Mouse (Mus musculus): ENCODE measurements around the gene Selplg. TPM values are rescaled to one million over a fixed set of nuclear protein-coding genes. Genes with fewer than 3 reads are reported as not detected.
"Not testable (repeated sequence)": the region's sequence is repeated elsewhere in the genome, so short reads cannot be mapped to it uniquely, and the experiment has no call there.

Gene Selplg
- total RNA-seq, 2 experiments from 2014 or later, result 3.2 to 4.3 TPM

DNA sequence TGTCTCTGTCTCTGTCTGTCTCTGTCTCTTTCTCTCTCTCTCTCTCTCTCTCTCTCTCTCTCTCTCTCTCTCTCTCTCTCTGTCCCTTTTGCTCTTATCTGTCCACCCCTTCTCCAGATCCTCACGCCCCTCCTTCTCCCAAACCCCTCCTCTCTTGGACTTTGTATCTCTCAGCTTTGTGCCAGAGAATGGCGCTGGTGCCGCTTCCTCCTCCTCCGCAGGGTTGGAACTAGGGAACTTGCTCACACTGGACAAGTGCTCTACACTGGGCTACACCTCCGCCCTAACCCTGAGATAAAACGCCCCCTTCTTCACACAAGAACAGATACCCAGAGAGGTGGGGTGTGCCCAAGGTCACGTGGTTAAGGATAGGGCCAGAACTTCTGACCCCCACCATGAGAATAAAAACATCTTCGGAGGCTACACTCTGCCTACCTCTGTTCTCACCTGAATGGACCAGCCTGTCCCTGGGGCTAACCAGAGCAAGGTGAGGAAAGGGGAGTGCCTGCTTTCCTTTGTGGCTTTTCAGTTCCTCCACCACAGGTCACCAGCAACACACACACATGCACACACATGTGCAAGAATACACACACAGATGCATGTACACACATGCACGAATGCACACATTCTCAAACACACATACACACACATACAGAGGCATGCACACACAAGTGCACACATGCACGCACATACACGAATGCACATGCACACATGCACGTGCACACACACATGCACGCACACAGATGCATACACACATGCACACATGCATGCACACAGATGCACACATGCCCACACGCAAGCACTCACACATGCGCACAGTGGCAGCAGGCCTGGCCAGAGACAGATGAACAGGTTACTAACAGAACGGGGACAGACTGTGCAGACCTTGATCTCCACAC is 41.0 kb downstream of the Selplg start:
- DNase-seq (ENCODE audit: low spot score in 2 of 2), result no peak

DNA sequence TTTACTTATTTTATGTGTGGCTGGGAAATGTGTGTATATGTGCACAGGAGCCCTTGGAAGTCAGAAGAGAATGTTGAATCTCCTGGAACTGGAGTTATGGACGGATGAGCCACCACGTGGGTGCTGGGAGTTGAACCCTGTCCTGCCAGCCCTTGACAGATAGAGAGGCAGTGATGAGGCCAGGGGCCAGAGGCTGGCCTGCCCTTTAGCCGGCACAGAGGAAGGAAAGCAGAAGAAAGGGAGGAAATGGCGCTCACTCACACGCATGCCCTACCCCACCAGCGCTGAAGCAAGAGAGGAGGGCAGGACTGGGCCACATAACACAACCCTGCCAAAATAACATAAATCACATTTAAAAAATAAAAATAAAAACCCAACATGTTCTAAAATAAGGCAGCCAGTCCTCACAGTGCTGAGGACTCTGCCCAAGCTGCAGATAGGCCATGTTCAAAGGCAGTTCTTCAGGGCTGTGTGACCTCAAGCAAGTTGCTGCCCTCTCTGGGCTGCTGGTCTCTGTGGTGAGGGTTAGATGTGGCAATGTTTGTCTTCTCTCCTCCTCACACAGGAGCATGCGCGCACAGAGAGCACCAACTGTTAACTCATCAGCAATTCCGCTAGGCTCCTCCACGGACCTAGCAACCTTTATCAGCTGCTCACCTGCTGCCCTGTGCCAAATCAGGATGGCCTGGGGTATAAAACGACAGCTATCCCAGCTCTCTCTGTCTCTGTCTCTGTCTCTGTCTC is 41.8 kb downstream of the Selplg start:
- no peak for DNase-seq (ENCODE audit: low spot score in 2 of 2)

DNA sequence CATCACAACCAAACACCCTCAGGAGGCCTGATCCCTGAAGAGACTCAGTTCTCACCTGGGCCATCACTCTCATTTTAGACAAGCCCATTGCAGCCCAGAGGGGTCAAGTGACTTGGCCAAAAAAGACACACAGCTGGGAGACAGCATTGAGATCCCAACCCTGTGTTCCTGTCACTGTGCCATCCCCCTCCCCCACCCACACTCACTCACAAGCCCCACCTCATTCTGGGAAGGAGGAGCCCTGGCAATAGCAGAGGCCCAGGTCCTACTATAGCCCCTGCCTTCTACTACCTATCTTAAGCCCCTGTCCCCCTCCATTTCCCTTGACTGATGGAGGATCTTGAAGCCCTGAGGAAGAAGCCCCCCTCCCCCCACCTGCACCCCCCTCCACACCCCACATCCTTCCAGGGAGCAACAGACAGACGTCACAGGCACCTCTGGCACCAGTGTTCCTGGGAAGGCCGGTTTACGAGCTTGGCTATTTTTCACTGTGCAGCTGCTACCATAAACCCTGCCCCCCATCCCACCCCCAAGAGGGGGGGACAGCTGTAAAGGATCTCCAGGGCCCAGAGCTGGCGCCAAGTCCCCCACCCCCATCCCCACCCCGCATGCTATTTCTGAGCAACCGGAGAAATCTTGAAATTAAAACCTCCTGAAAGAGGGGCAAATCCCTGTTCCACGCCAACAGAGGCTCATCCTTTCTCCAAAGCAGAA is 43.2 kb downstream of the Selplg start:
- no peak for DNase-seq (ENCODE audit: low spot score in 2 of 2)

DNA sequence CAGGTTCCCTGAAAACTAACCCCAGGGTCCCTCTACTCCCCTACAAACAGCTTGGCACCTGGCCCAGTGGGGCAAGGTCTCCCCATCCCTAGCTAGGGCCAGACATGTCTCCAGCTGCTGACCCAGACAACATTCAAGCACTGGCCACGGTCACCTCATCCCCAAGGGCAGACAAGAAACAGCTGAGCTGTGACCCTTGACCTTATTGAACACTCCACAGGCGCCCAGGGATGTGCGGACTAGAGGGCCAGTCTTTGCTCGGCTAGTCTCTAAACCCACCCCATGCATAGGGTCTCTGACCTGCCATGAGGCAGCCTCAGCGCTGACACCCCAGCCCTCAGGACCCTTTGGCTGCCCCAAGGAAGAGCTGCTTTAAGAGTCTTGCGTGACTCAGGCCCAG is 43.8 kb downstream of the Selplg start:
- no peak for DNase-seq (ENCODE audit: low spot score in 2 of 2)

- no peak for DNase-seq (ENCODE audit: low spot score in 2 of 2)
Observed at GRCm38 (mm10) chr5:113786985-113787384, 45.5 kb downstream of the Selplg start.

- not testable (repeated sequence) for DNase-seq (ENCODE audit: low spot score in 2 of 2)
Observed at GRCm38 (mm10) chr5:113784104-113784503, 48.3 kb downstream of the Selplg start.

GRCm38 (mm10) chr5:113783581-113784001 is 48.9 kb downstream of the Selplg start:
- DNase-seq (ENCODE audit: low spot score in 2 of 2), result peak in 1 of 2 experiments; percentile 28

DNA sequence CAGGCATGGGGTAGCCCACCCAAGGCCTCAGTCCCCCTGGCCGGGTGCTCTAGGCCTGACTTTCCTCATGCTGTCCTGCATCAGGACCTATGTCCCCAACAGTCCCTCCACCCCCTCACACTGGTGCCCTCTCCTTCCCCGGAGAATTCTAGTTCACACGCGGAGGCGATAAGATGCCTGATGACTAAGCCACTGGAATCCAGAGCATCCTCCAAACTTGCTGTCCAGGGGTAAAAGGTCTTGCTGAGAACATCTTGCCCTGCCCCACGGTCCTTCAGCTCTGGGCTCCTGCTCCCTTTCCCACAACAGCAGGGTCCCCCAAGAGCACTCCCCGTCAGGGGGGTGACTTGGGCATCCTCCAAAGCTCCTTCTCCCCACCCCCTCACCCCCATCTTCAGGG is 49.8 kb downstream of the Selplg start:
- DNase-seq (ENCODE audit: low spot score in 2 of 2), result no peak

DNA sequence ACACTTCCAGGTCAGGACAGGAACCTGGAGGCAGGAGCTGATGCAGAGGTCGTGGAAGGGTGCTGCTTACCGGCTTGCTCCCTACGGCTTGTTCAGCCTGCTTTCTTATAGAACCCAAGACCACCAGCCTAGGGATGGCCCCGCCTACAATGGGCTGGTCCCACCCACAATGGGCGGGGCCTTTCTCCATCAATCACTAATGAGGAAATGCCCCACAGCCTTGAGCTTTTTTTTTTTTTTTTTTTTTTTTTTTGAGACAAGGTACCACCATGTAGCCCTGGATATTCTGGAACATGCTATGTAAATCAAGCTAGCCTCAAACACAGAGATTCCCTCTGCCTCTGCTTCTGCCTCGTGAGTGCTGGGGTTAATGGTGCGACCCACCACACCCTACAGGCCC is 50.6 kb downstream of the Selplg start:
- DNase-seq (ENCODE audit: low spot score in 2 of 2), result no peak

DNA sequence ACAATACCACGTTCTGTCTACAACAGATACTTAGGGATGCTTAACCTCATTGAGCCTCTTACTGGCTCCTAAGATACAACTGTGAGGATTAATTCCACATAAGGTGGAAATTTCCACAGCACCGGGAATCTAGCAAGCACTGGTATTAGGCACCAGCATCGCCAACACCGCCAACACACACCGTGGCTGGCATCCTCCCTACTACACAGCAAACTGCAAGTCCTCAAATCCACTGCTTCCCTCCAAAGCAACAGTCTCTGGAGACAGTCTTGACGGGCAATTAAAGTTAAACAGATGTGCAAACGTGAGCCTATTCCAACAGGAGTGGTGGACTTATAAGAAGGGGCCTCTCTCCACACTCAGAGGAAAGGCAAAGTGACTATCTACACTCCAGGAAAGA is 51.2 kb downstream of the Selplg start:
- no peak for DNase-seq (ENCODE audit: low spot score in 2 of 2)

- no peak for DNase-seq (ENCODE audit: low spot score in 2 of 2)
Observed at GRCm38 (mm10) chr5:113780763-113781162, 51.7 kb downstream of the Selplg start.

- DNase-seq (ENCODE audit: low spot score in 2 of 2), result no peak
Observed at GRCm38 (mm10) chr5:113780082-113780752, 52.2 kb downstream of the Selplg start.

GRCm38 (mm10) chr5:113779569-113779968 is 52.9 kb downstream of the Selplg start:
- DNase-seq (ENCODE audit: low spot score in 2 of 2), result no peak

GRCm38 (mm10) chr5:113777728-113778127 is 54.7 kb downstream of the Selplg start:
- DNase-seq (ENCODE audit: low spot score in 2 of 2), result not testable (repeated sequence)

- no peak for DNase-seq (ENCODE audit: low spot score in 2 of 2)
Observed at GRCm38 (mm10) chr5:113776896-113777226, 55.6 kb downstream of the Selplg start.

DNA sequence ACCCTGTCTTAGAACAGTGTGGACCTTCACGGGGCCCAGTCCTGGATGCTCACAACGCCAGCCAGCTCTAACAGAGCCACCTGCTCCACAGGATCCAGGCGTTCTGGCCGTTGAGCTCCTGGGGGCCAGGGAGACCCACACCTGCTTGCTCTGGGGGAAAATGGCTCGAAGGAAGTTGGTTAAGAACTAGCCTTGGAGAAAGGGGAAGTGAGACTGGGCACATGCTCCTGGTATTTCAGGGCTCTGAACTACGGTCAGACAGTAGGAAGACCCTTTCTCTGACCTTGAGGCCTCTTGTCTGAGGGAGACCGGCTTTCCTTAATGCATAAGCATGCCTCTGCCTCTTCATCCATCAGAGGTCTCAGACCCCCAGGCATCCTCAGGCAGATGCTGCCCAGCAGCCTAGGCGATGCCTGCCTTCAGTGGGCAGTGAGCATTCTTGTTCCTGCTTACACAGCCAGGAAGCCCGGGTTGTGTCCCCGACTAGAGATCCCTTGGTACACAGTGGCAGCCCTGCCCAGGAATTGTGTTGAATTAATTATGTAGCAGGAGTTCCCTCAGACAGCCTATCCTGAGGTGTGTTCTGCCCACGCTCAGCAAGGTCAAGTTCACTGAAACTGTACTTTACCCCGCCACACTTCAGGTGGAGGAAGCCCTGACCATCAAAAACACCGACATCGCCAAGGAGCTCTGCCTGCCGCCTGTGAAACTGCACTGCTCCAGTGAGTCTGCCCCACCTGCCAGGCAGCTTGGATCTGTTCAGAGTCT is 56.1 kb downstream of the Selplg start:
- no peak for DNase-seq (ENCODE audit: low spot score in 2 of 2)

GRCm38 (mm10) chr5:113775585-113775984 is 56.9 kb downstream of the Selplg start:
- no peak for DNase-seq (ENCODE audit: low spot score in 2 of 2)

GRCm38 (mm10) chr5:113773664-113774063 is 58.8 kb downstream of the Selplg start:
- peak; percentile 79 to 90 for DNase-seq (ENCODE audit: low spot score in 2 of 2)

GRCm38 (mm10) chr5:113772905-113773519 is 59.4 kb downstream of the Selplg start:
- DNase-seq (ENCODE audit: low spot score in 2 of 2), result peak in 1 of 2 experiments; percentile 37

- peak; percentile 85 to 90 for DNase-seq (ENCODE audit: low spot score in 2 of 2)
Observed at GRCm38 (mm10) chr5:113772450-113772895, 60.0 kb downstream of the Selplg start, which contains the start of the genes Sart3 and Iscu. Gene Sart3 (minus strand): TSS chr5:113772510. Gene Iscu (plus strand): TSS chr5:113772748.

Measured in adrenal gland, postnatal 4 days (tissue).